ENCODE assay signal across 8 mouse cellular contexts in genomic region chr4:149725661-149726350, GRCm38 (mm10). TPM values are rescaled to one million over a fixed set of nuclear protein-coding genes. Genes with fewer than 3 reads are reported as not detected.
DNase-seq lines count a peak whose midpoint lies in the region; ATAC-seq and TF ChIP-seq lines count a peak whose summit lies in the region.

No protein-coding gene starts in this region.

- 0 out of 2 replicates have a peak, but pooled peaks cover 2% of the 10 kb centered on the region for H3K4me1 ChIP-seq in midbrain, embryonic 11.5 days (ENCODE audit: control insufficient read depth, insufficient read depth, low read length)
- peaks cover 20% of the 10 kb centered on the region for H3K4me1 ChIP-seq in midbrain, embryonic 15.5 days
- H3K4me1 ChIP-seq in embryonic fibroblast, embryonic 13.5 days (ENCODE audit: control insufficient read depth, insufficient read depth, low read length): peaks cover 2% of the 10 kb centered on the region; the same call in 1 of the 2 replicates
- H3K4me1 ChIP-seq in limb, embryonic 10.5 days: peaks cover 18% of the 10 kb centered on the region

- no peak for TF ChIP-seq POLR2A in embryonic fibroblast, embryonic 13.5 days (IDR thresholded peaks at IDR 0.05; ENCODE audit: low read depth, low read length)

- peaks cover 25% of the 10 kb centered on the region for H3K36me3 ChIP-seq in midbrain, embryonic 11.5 days (ENCODE audit: control insufficient read depth, insufficient read depth, low read length)
- H3K36me3 ChIP-seq in midbrain, embryonic 15.5 days (replicated peaks): peaks cover 28% of the 10 kb centered on the region
- H3K36me3 ChIP-seq in limb, embryonic 10.5 days: peaks cover 100% of the 10 kb centered on the region

- peak; percentile 6; the same call in 1 of the 2 replicates for ATAC-seq in midbrain, embryonic 11.5 days (ENCODE audit: low FRiP score)
- no peak for ATAC-seq in midbrain, embryonic 15.5 days (replicated peaks)

- 74% methylated on average over 15 of the region's 15 CpGs for WGBS in midbrain, embryonic 11.5 days
- 68% methylated on average over 15 of the region's 15 CpGs for WGBS in midbrain, embryonic 15.5 days
- WGBS in limb, embryonic 10.5 days: 77% methylated on average over 15 of the region's 15 CpGs

- peak; percentile 96 for DNase-seq in midbrain, embryonic 11.5 days (ENCODE audit: low spot score, missing footprints)
- DNase-seq in adrenal gland, postnatal 36 days: peak; percentile 94 to 97
- peak; percentile 92 for DNase-seq in heart, postnatal 4 days
- peak; percentile 71 for DNase-seq in limb, embryonic 10.5 days (ENCODE audit: low spot score)
- peak; percentile 64 for DNase-seq in naive thymus-derived CD4-positive, alpha-beta T cell, adult 2 months (ENCODE audit: low read depth)
- DNase-seq in thymus, postnatal 0 days (ENCODE audit: low spot score): peak; percentile 50

- H3K4me3 ChIP-seq in midbrain, embryonic 11.5 days (ENCODE audit: low read depth, low read length): no peak overlapping the region
- H3K4me3 ChIP-seq in midbrain, embryonic 15.5 days: no peak overlapping the region
- H3K4me3 ChIP-seq in embryonic fibroblast, embryonic 13.5 days (ENCODE audit: insufficient read depth, low read length): no peak overlapping the region
- no peak overlapping the region for H3K4me3 ChIP-seq in limb, embryonic 10.5 days

- TF ChIP-seq CTCF in embryonic fibroblast, embryonic 13.5 days (IDR thresholded peaks at IDR 0.05; ENCODE audit: borderline replicate concordance, insufficient read depth, low read length): peak; percentile 75

- no peaks in the 10 kb centered on the region for H3K9me3 ChIP-seq in midbrain, embryonic 11.5 days (ENCODE audit: control insufficient read depth, low read length)
- H3K9me3 ChIP-seq in midbrain, embryonic 15.5 days: no peaks in the 10 kb centered on the region
- H3K9me3 ChIP-seq in limb, embryonic 10.5 days (replicated peaks): no peaks in the 10 kb centered on the region

- no peak overlapping the region for H3K9ac ChIP-seq in midbrain, embryonic 11.5 days (ENCODE audit: low read length)
- no peak overlapping the region for H3K9ac ChIP-seq in midbrain, embryonic 15.5 days

- no peak overlapping the region; the same call in 1 of the 2 replicates for H3K27ac ChIP-seq in midbrain, embryonic 11.5 days (ENCODE audit: low read depth, low read length)
- no peak overlapping the region for H3K27ac ChIP-seq in midbrain, embryonic 15.5 days
- H3K27ac ChIP-seq in embryonic fibroblast, embryonic 13.5 days (ENCODE audit: insufficient read depth, low read length): no peak overlapping the region
- no peak overlapping the region for H3K27ac ChIP-seq in limb, embryonic 10.5 days

- H3K27me3 ChIP-seq in midbrain, embryonic 11.5 days (ENCODE audit: control insufficient read depth, insufficient read depth, low read length): no peaks in the 10 kb centered on the region
- H3K27me3 ChIP-seq in midbrain, embryonic 15.5 days (replicated peaks): no peaks in the 10 kb centered on the region
- H3K27me3 ChIP-seq in limb, embryonic 10.5 days (ENCODE audit: low read depth, poor library complexity, severe bottlenecking): no peaks in the 10 kb centered on the region

- no peak overlapping the region for H3K4me2 ChIP-seq in midbrain, embryonic 11.5 days
- H3K4me2 ChIP-seq in midbrain, embryonic 15.5 days: no peak overlapping the region

RNA-seq across cellular contexts. Expression of gene Tmem201, which starts 12.0 kb away (rescaled TPM):
- 15.8 and 18.4 TPM in 2 replicates for polyA plus RNA-seq in midbrain, embryonic 11.5 days (2014; fragmentation: Nextera tagmentation; extraction: Ambion mirVana)
- 51.1 and 51.4 TPM in 2 replicates for polyA plus RNA-seq in midbrain, embryonic 15.5 days (2015; fragmentation: Nextera tagmentation; extraction: Ambion mirVana)
- total RNA-seq in adrenal gland, postnatal 36 days (2021): 10 to 100 TPM; 29.7 to 31.6 TPM
- 14.6 and 19.6 TPM in 2 replicates for polyA plus RNA-seq in embryonic fibroblast, embryonic 13.5 days (2011; ENCODE audit: insufficient read length, low read depth, missing spikeins)
- total RNA-seq in heart, postnatal 4 days (2021): 10 to 100 TPM; 87.5 to 96.8 TPM
- 50.7 and 52.1 TPM in 2 replicates for polyA plus RNA-seq in limb, embryonic 10.5 days (2016; fragmentation: Nextera tagmentation; extraction: Ambion mirVana)
- 11.5 and 11.7 TPM in 2 replicates for polyA plus RNA-seq in thymus, postnatal 0 days (2015; fragmentation: Nextera tagmentation; extraction: Ambion mirVana)

RNA-seq across cellular contexts. Expression of gene Pik3cd, which starts 23.4 kb away (rescaled TPM):
- 7.8 and 8.7 TPM in 2 replicates for polyA plus RNA-seq in midbrain, embryonic 11.5 days (2014; fragmentation: Nextera tagmentation; extraction: Ambion mirVana)
- polyA plus RNA-seq in midbrain, embryonic 15.5 days (2015; fragmentation: Nextera tagmentation; extraction: Ambion mirVana): 14.0 and 15.5 TPM in 2 replicates
- total RNA-seq in adrenal gland, postnatal 36 days (2021): 1 to 10 TPM; 2.7 to 3.8 TPM
- 3.6 and 4.3 TPM in 2 replicates for polyA plus RNA-seq in embryonic fibroblast, embryonic 13.5 days (2011; ENCODE audit: insufficient read length, low read depth, missing spikeins)
- total RNA-seq in heart, postnatal 4 days (2021): 1 to 10 TPM; 3.1 to 4.5 TPM
- polyA plus RNA-seq in limb, embryonic 10.5 days (2016; fragmentation: Nextera tagmentation; extraction: Ambion mirVana): 2.7 and 3.4 TPM in 2 replicates
- 27.5 and 31.2 TPM in 2 replicates for polyA plus RNA-seq in thymus, postnatal 0 days (2015; fragmentation: Nextera tagmentation; extraction: Ambion mirVana)

RNA-seq across cellular contexts. Expression of gene Slc25a33, which starts 48.3 kb away (rescaled TPM):
- polyA plus RNA-seq in midbrain, embryonic 11.5 days (2014; fragmentation: Nextera tagmentation; extraction: Ambion mirVana): 18.6 and 21.4 TPM in 2 replicates
- 26.6 and 27.4 TPM in 2 replicates for polyA plus RNA-seq in midbrain, embryonic 15.5 days (2015; fragmentation: Nextera tagmentation; extraction: Ambion mirVana)
- 10 to 100 TPM; 18.3 to 31.6 TPM for total RNA-seq in adrenal gland, postnatal 36 days (2021)
- 5.7 and 7.4 TPM in 2 replicates for polyA plus RNA-seq in embryonic fibroblast, embryonic 13.5 days (2011; ENCODE audit: insufficient read length, low read depth, missing spikeins)
- total RNA-seq in heart, postnatal 4 days (2021): 1 to 10 TPM; 8.8 to 9.5 TPM
- polyA plus RNA-seq in limb, embryonic 10.5 days (2016; fragmentation: Nextera tagmentation; extraction: Ambion mirVana): 24.5 and 25.4 TPM in 2 replicates
- polyA plus RNA-seq in thymus, postnatal 0 days (2015; fragmentation: Nextera tagmentation; extraction: Ambion mirVana): 7.4 and 7.8 TPM in 2 replicates
